Mouse (Mus musculus) kidney, postnatal 0 days (tissue): ENCODE results near the gene Hsp90ab1. TPM values are rescaled to one million over a fixed set of nuclear protein-coding genes. Genes with fewer than 3 reads are reported as not detected.

ENCODE experiments used
- ATAC-seq: fragments of 200-750 bp; cut with Nextera tagmentation; replicated peaks from 2 replicates; pipeline ENCODE4 v1.8.0; 2017; ENCODE audit warnings: low read depth, moderate number of reproducible peaks, moderate TSS enrichment, moderate library complexity; ENCODE audit not compliant: low FRiP score
- DNase-seq: peaks from one replicate; pipeline ENCODE4 v3.0.0-alpha.2; 2016; ENCODE audit warnings: low spot score
- H3K27ac ChIP-seq: fragments of 300-500 bp; sonication (generic); 2 replicates; pipeline ENCODE4 v1.5.1; 2014; ENCODE audit warnings: mild to moderate bottlenecking
- H3K27me3 ChIP-seq: fragments of 300-500 bp; sonication (generic); 2 replicates; pipeline ENCODE4 v1.6.1; 2014; ENCODE audit warnings: low read length, mixed read lengths; ENCODE audit not compliant: insufficient read depth
- H3K36me3 ChIP-seq: fragments of 300-500 bp; sonication (generic); 2 replicates; pipeline ENCODE4 v1.6.1; 2014; ENCODE audit warnings: low read length, mixed read lengths; ENCODE audit not compliant: insufficient read depth
- H3K4me1 ChIP-seq: fragments of 300-500 bp; sonication (generic); replicated peaks from 2 replicates; pipeline ENCODE4 v1.6.1; 2014; ENCODE audit warnings: antibody characterized with exemption, low read length, mixed read lengths; ENCODE audit not compliant: insufficient read depth
- H3K4me2 ChIP-seq: fragments of 300-500 bp; sonication (generic); 2 replicates; pipeline ENCODE4 v1.6.1; 2014; ENCODE audit warnings: mild to moderate bottlenecking, low read length, moderate library complexity, mixed read lengths
- H3K4me3 ChIP-seq: fragments of 300-500 bp; sonication (generic); replicated peaks from 2 replicates; pipeline ENCODE4 v1.5.1; 2014; ENCODE audit warnings: low read depth, low read length
- H3K9ac ChIP-seq: fragments of 300-500 bp; sonication (generic); 2 replicates; pipeline ENCODE4 v1.6.1; 2014; ENCODE audit warnings: low read depth, low read length
- H3K9me3 ChIP-seq: fragments of 300-500 bp; sonication (generic); replicated peaks from 2 replicates; pipeline ENCODE4 v1.6.1; 2016; ENCODE audit warnings: low read length, inconsistent platforms, mixed read lengths
- CTCF ChIP-seq: IDR thresholded peaks from 2 replicates; pipeline ENCODE4 v1.5.1; 2016; ENCODE audit warnings: antibody characterized with exemption, low read depth, mild to moderate bottlenecking, moderate library complexity
- WGBS: fragments of 180-500 bp; shearing (Covaris S2); extraction: QIAGEN DNeasy Blood & Tissue Kit; methylation state at CpG from one replicate; pipeline ENCODE4 v1.1.7; 2014; 5-methylcytosine and 5-hydroxymethylcytosine counted together
- polyA plus RNA-seq: library from polyadenylated mRNA; unstranded; fragments of >200 nt; fragmentation: Nextera tagmentation; extraction: Ambion mirVana; gene quantifications from 2 replicates; pipeline ENCODE4 v1.2.1, GENCODE M21; 2015

Hsp90ab1 gene
- polyA plus RNA-seq, 1 experiment from 2014 or later, result 1,330 TPM

DNA sequence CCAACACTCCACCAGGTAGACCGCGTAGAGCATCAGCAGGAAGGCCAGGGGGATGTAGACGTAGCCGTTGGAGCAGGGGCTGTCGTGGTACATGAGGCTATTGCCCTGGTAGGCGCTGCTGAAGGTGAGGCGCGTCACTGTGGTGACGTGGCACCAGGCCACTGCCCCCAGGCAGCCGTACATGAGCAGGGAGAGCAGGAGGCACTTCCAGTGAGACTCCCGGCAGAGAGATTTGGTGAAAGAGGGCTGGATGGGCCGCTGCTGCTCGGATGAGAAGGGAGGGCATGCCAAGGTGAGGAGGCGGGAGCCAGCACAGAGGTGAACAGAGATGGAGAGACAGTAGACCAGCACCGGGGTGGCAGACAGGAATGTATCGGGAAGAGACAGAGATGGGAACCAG is 26.1 kb downstream of the Hsp90ab1 start:
- Histone ChIP-seq H3K4me1 (peaks cover 20% of the 10 kb centered on the region), H3K27ac (no peak overlapping the region), H3K27me3 (peaks cover 41% of the 10 kb centered on the region), H3K4me2 (no peak overlapping the region), H3K9ac (no peak overlapping the region), H3K4me3 (no peak overlapping the region), H3K36me3 (no peaks in the 10 kb centered on the region), H3K9me3 (no peaks in the 10 kb centered on the region)
- no peak for ATAC-seq
- no peak for TF ChIP-seq CTCF
- DNase-seq, result no peak
- WGBS, result 76% methylated on average over 16 of the region's 16 CpGs

DNA sequence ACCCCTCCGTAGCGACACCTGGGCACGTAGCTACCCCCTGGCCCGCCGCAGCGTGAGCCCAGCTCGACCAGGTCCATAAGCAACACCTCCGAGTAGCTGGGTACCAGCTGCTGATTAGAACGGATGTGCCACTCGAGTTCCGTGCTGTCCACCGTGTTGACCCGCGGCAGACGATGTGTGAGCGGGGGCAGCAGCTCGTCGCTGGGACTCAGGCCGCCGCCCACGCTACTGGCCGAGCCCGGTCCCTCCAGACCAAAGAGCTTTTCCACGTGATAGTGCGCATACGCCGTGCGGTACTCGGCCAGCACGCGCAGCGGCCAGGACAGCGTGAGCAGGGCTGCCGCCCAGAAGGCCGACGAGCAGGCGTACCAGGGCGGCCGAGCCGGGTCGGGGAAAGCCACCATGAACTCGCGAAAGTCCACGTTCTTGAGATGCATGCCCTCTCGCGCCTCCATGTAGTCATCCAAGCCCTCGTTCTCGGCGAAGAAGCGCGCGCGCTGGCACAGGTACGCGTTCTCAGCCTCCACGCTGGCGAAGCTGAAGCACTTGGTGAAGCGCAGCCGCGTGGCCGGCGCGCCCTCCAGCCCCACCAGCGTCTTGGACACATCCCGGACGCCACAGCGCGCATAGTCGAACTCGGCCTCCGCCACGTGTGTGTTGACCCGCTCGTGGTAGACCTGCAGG is 27.7 kb downstream of the Hsp90ab1 start:
- no peak for TF ChIP-seq CTCF
- peak overlapping the region; percentile 24 for H3K4me3 ChIP-seq
- WGBS, result 12% methylated on average over 73 of the region's 74 CpGs
- no peak overlapping the region for H3K9ac ChIP-seq
- peak overlapping the region; percentile 52 for H3K4me2 ChIP-seq
- H3K4me1 ChIP-seq, result peaks cover 20% of the 10 kb centered on the region
- ATAC-seq (no peak), DNase-seq (no peak)
- peaks cover 45% of the 10 kb centered on the region for H3K27me3 ChIP-seq
- H3K36me3 ChIP-seq, result no peaks in the 10 kb centered on the region
- H3K9me3 ChIP-seq, result no peaks in the 10 kb centered on the region
- no peak overlapping the region for H3K27ac ChIP-seq

DNA sequence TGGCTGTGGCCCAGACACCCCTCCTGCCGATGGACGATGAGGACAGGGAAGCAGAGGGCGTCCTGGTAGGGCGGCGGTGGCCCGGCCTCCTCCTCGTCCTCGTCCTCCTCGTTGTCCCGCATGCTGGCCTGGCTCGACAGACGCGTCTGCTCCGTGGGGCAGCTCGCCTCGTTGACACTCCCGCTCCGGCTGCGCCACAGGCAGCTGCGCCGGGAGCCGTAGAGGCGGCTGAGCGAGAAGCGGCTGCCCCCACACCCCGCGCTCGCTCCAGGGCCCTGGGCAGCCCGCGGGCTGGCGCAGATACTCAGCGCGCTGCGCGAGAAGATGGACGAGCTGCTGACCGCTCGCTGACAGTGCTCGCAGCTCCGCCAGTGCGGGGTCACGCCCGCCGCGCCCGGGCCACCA is 28.2 kb downstream of the Hsp90ab1 start:
- TF ChIP-seq CTCF, result no peak
- H3K4me3 ChIP-seq, result peak overlapping the region; percentile 24
- peaks cover 45% of the 10 kb centered on the region for H3K27me3 ChIP-seq
- peak overlapping the region; percentile 52 for H3K4me2 ChIP-seq
- DNase-seq, result no peak
- H3K9me3 ChIP-seq, result no peaks in the 10 kb centered on the region
- no peaks in the 10 kb centered on the region for H3K36me3 ChIP-seq
- peaks cover 20% of the 10 kb centered on the region for H3K4me1 ChIP-seq
- H3K9ac ChIP-seq, result no peak overlapping the region
- 5% methylated on average over 37 of the region's 46 CpGs for WGBS
- ATAC-seq, result no peak
- H3K27ac ChIP-seq, result no peak overlapping the region

DNA sequence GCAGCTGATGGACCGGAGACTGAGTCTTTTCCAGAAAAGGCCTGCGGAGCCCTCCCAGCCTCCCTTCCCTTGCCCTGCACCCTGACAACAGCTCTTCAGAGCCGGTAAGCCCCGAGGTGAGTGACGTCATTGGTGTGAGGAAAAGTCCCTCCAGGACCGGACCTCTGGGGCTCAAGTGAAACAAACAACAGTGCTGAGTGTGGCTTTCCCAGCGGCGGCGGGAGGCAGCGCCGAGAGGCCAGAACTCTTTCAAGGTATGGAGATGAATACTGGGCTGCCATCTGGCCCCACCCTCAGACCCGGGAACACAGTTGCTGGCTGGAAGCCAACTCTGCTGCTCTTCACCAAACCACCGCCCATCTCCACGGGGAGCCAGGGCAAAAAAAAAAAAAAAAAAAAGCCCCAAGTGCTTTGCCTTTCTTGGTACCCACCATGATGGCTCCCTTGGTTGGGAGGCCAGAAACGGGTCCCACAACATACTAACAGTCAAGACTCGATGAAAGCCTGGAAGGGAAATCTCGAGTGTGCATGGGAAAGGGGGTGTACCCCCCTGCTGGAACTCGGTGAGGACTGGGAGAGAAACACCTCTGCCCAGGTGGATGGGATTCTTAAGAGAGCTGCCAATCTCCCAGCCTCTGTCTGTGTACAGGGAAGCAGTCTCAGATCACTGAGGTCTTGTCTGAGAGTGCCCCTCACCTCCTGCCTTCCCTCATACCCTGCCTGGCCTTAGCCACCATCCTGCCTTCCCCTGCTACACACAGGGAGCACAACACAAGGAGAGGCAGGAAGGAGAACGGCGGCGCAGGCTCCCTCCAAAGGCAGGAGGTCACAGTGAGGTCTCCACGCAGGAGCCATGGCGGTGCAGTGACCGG is 28.8 kb downstream of the Hsp90ab1 start:
- H3K36me3 ChIP-seq, result no peaks in the 10 kb centered on the region
- H3K27me3 ChIP-seq, result peaks cover 45% of the 10 kb centered on the region
- no peaks in the 10 kb centered on the region for H3K9me3 ChIP-seq
- H3K4me1 ChIP-seq, result peaks cover 18% of the 10 kb centered on the region
- 13% methylated on average over 24 of the region's 24 CpGs for WGBS
- no peak for TF ChIP-seq CTCF
- H3K9ac ChIP-seq, result no peak overlapping the region
- no peak overlapping the region for H3K4me2 ChIP-seq
- DNase-seq, result no peak
- no peak for ATAC-seq
- H3K4me3 ChIP-seq, result 0 out of 2 replicates have a peak overlapping the region, but pooled peaks have one; percentile 24
- no peak overlapping the region for H3K27ac ChIP-seq

DNA sequence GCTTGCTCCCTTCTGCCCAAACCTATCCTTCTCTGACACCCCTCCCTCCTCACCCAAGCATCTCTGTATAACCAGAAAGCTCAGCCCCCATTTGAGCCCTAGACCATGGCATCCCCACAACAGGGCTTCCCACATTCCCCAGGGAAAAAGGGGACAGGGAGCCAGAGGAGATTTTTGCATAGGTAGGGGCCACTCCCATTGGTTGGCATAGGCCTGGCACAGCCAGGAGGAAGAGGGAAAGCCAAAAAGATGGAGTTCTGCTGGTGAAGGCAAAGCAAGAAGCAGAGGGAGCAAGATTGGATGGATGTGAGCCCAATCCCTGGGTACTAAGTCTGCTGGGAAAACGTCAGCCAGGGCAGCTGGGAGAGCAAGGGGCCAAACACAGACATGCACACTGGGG is 30.0 kb downstream of the Hsp90ab1 start:
- no peak for DNase-seq
- no peak overlapping the region for H3K4me3 ChIP-seq
- H3K9ac ChIP-seq, result no peak overlapping the region
- WGBS, result 29% methylated on average over 1 of the region's 1 CpGs
- no peak for TF ChIP-seq CTCF
- no peak for ATAC-seq
- no peaks in the 10 kb centered on the region for H3K36me3 ChIP-seq
- no peak overlapping the region for H3K4me2 ChIP-seq
- H3K27me3 ChIP-seq, result peaks cover 48% of the 10 kb centered on the region
- H3K4me1 ChIP-seq, result peaks cover 12% of the 10 kb centered on the region
- no peak overlapping the region for H3K27ac ChIP-seq
- H3K9me3 ChIP-seq, result no peaks in the 10 kb centered on the region

DNA sequence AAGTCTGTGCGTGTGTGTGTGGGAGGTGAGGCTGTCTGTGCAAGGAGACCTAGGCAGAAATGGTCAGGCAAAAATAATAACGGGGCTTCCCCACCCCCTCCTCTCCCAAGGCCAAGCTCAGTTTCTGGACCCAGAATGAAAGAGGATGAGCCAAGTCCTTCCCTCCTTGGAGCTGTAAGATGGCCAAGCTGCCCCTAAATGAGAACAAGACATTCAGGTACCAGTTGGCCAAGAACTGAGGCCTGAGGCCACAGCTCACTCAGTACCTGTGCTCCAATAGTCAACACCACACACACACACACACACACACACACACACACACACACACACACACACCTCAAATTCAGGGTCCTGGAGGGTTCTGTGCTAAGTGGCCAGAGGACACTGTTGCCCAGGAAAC is 30.4 kb downstream of the Hsp90ab1 start:
- peaks cover 12% of the 10 kb centered on the region for H3K4me1 ChIP-seq
- no peak for TF ChIP-seq CTCF
- WGBS, result 48% methylated on average over 2 of the region's 2 CpGs
- no peaks in the 10 kb centered on the region for H3K36me3 ChIP-seq
- H3K4me2 ChIP-seq, result no peak overlapping the region
- no peak overlapping the region for H3K4me3 ChIP-seq
- no peaks in the 10 kb centered on the region for H3K9me3 ChIP-seq
- ATAC-seq (no peak), DNase-seq (no peak)
- no peak overlapping the region for H3K9ac ChIP-seq
- peaks cover 48% of the 10 kb centered on the region for H3K27me3 ChIP-seq
- no peak overlapping the region for H3K27ac ChIP-seq
